Mouse (Mus musculus) stomach, postnatal 0 days (tissue): ENCODE measurements around the gene Tff1. TPM values are rescaled to one million over a fixed set of nuclear protein-coding genes. Genes with fewer than 3 reads are reported as not detected.

ENCODE experiments used
- ATAC-seq: fragments of 200-750 bp; cut with Nextera tagmentation; 2 replicates; pipeline ENCODE4 v1.8.0; 2017; ENCODE audit not compliant: low FRiP score, low TSS enrichment
- DNase-seq: peaks from one replicate; pipeline ENCODE4 v3.0.0-alpha.2; 2016; ENCODE audit warnings: low spot score
- H3K27ac ChIP-seq: fragments of 300-500 bp; sonication (generic); replicated peaks from 2 replicates; pipeline ENCODE4 v1.5.1; 2014; ENCODE audit warnings: mild to moderate bottlenecking, control low read depth
- H3K27me3 ChIP-seq: fragments of 300-500 bp; sonication (generic); 2 replicates; pipeline ENCODE4 v1.6.1; 2014; ENCODE audit warnings: low read length; ENCODE audit not compliant: control insufficient read depth, insufficient read depth
- H3K36me3 ChIP-seq: fragments of 300-500 bp; sonication (generic); 2 replicates; pipeline ENCODE4 v1.6.1; 2014; ENCODE audit warnings: low read length, mixed read lengths; ENCODE audit not compliant: control insufficient read depth, insufficient read depth
- H3K4me1 ChIP-seq: fragments of 300-500 bp; sonication (generic); replicated peaks from 2 replicates; pipeline ENCODE4 v1.6.1; 2014; ENCODE audit warnings: antibody characterized with exemption; ENCODE audit not compliant: control insufficient read depth, insufficient read depth
- H3K4me2 ChIP-seq: fragments of 300-500 bp; sonication (generic); replicated peaks from 2 replicates; pipeline ENCODE4 v1.6.1; 2014; ENCODE audit warnings: low read depth, mild to moderate bottlenecking, control low read depth, moderate library complexity
- H3K4me3 ChIP-seq: fragments of 300-500 bp; sonication (generic); 2 replicates; pipeline ENCODE4 v1.5.1; 2014; ENCODE audit warnings: low read depth, low read length, control low read depth
- H3K9ac ChIP-seq: fragments of 300-500 bp; sonication (generic); 2 replicates; pipeline ENCODE4 v1.6.1; 2014; ENCODE audit warnings: mild to moderate bottlenecking, low read length, control low read depth, mixed read lengths
- H3K9me3 ChIP-seq: fragments of 300-500 bp; sonication (generic); 2 replicates; pipeline ENCODE4 v1.6.1; 2016; ENCODE audit warnings: low read length; ENCODE audit not compliant: control insufficient read depth
- CTCF ChIP-seq: IDR thresholded peaks from 2 replicates; pipeline ENCODE4 v1.5.1; 2016; ENCODE audit warnings: antibody characterized with exemption, low read depth, mild to moderate bottlenecking, moderate library complexity
- EP300 ChIP-seq: optimal IDR thresholded peaks from 2 replicates; pipeline ENCODE3; 2016; ENCODE audit warnings: antibody characterized with exemption
- WGBS: fragments of 180-500 bp; shearing (Covaris S2); extraction: QIAGEN DNeasy Blood & Tissue Kit; methylation state at CpG from one replicate; pipeline ENCODE4 v1.1.7; 2014; 5-methylcytosine and 5-hydroxymethylcytosine counted together
- polyA plus RNA-seq: library from polyadenylated mRNA; unstranded; fragments of >200 nt; fragmentation: Nextera tagmentation; extraction: Ambion mirVana; gene quantifications from 2 replicates; pipeline ENCODE4 v1.2.1, GENCODE M21; 2015

Tff1 gene
- polyA plus RNA-seq, 1 experiment from 2014 or later = 9,478 TPM

DNA sequence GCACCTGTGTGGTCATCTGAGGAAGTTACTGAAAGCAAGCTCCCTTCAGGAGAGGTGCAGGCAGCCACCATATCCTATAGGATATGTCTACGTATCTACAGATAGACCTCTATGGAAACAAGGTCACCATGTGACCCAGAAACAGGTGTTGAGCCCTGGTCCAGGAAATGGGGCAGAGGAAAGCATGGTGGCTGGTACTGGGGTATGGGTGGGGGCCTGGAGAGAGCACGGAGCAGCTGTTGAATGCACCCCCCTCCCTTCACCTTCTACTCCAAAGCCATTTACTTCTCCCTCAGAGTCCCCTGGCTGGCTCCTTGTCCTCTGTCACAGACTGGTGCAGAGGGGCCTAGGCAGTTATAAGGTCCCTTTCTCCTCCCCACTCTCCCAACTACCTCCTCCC, 1.3 kb downstream of the Tff1 start:
- WGBS = 73% methylated on average over 2 of the region's 2 CpGs
- ATAC-seq = no peak
- Histone ChIP-seq H3K36me3 (no peaks in the 10 kb centered on the region), H3K4me2 (peak overlapping the region; percentile 29; the same call in 1 of the 2 replicates), H3K27ac (peak overlapping the region; percentile 79), H3K4me3 (peak overlapping the region; percentile 18; the same call in 1 of the 2 replicates), H3K27me3 (no peaks in the 10 kb centered on the region), H3K9me3 (no peaks in the 10 kb centered on the region), H3K9ac (peak overlapping the region; percentile 41), H3K4me1 (no peaks in the 10 kb centered on the region)
- no peak for DNase-seq
- TF ChIP-seq EP300 (no peak), CTCF (no peak)

GRCm38 (mm10) chr17:31162607-31163006, 2.5 kb downstream of the Tff1 start:
- H3K4me2 ChIP-seq = peak overlapping the region; percentile 19; the same call in 1 of the 2 replicates
- ATAC-seq = peak; percentile 16
- H3K27me3 ChIP-seq = no peaks in the 10 kb centered on the region
- no peaks in the 10 kb centered on the region for H3K9me3 ChIP-seq
- no peak overlapping the region for H3K9ac ChIP-seq
- H3K4me3 ChIP-seq = no peak overlapping the region
- H3K36me3 ChIP-seq = no peaks in the 10 kb centered on the region
- 69% methylated on average over 12 of the region's 12 CpGs for WGBS
- TF ChIP-seq CTCF (no peak), EP300 (no peak)
- DNase-seq = peak; percentile 63
- peak overlapping the region; percentile 24; the same call in 1 of the 2 replicates for H3K27ac ChIP-seq
- no peaks in the 10 kb centered on the region for H3K4me1 ChIP-seq

DNA sequence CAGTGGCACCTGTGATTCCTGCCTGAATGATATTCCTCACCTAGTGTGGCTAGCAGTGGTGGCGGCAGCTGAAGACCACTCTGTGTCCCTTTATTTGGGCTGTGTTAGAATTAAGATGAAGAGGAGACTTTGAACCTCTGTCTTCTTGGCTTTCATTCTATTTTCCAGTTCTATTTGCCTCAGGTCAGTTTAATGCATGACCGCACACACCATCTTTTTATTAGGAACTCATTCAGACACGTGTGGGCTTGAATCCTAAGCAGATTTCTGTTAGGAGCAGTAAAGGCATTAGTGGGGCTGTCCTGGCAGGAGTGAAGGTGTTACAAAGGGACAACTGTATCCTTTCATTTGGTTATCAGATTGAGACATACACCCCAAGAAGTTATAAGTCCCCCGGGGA, 4.8 kb downstream of the Tff1 start:
- peak; percentile 4 for ATAC-seq
- TF ChIP-seq EP300 = no peak
- TF ChIP-seq CTCF = no peak

DNA sequence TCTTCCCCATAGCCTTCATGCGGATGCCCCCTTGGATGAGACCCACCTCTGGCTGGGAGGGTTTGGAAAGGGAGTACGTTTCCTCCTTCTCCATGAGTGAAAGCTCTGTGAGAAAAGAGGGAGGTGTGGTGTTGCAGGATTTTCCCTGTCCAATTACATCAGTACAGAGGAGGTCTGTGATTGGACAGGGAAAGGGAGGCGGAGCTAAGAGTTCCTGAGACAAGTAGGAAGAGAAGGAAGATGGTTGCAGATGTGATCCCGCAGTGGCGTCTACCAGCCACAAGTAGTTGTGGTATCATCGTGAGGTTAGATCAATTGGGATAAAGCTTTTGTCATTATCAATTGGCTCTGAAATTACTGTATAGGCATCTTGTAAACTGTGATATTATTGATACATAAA, 7.2 kb downstream of the Tff1 start:
- Histone ChIP-seq H3K9ac (no peak overlapping the region), H3K27me3 (no peaks in the 10 kb centered on the region), H3K4me2 (no peak overlapping the region), H3K9me3 (no peaks in the 10 kb centered on the region), H3K4me3 (no peak overlapping the region), H3K36me3 (no peaks in the 10 kb centered on the region), H3K27ac (no peak overlapping the region), H3K4me1 (no peaks in the 10 kb centered on the region)
- DNase-seq (no peak), ATAC-seq (no peak)
- no peak for TF ChIP-seq EP300
- 77% methylated on average over 6 of the region's 6 CpGs for WGBS

More for the DNA sequence above, 4.8 kb downstream of the Tff1 start:
- Histone ChIP-seq H3K4me3 (no peak overlapping the region), H3K4me1 (no peaks in the 10 kb centered on the region), H3K27me3 (no peaks in the 10 kb centered on the region), H3K27ac (no peak overlapping the region), H3K9me3 (no peaks in the 10 kb centered on the region), H3K36me3 (no peaks in the 10 kb centered on the region), H3K4me2 (no peak overlapping the region), H3K9ac (no peak overlapping the region)
- 77% methylated on average over 4 of the region's 4 CpGs for WGBS
- no peak for DNase-seq

GRCm38 (mm10) chr17:31153785-31154184, 11.3 kb downstream of the Tff1 start:
- H3K4me1 ChIP-seq = no peaks in the 10 kb centered on the region
- no peaks in the 10 kb centered on the region for H3K36me3 ChIP-seq
- H3K4me3 ChIP-seq = no peak overlapping the region
- WGBS = 46% methylated on average over 8 of the region's 8 CpGs
- H3K4me2 ChIP-seq = no peak overlapping the region
- TF ChIP-seq EP300 (no peak), CTCF (no peak)
- ATAC-seq (no peak), DNase-seq (no peak)
- no peaks in the 10 kb centered on the region for H3K9me3 ChIP-seq
- H3K27ac ChIP-seq = no peak overlapping the region
- H3K27me3 ChIP-seq = no peaks in the 10 kb centered on the region
- no peak overlapping the region for H3K9ac ChIP-seq

GRCm38 (mm10) chr17:31152966-31153499, 12.0 kb downstream of the Tff1 start:
- Histone ChIP-seq H3K4me2 (no peak overlapping the region), H3K4me3 (no peak overlapping the region), H3K27ac (no peak overlapping the region), H3K9me3 (no peaks in the 10 kb centered on the region), H3K27me3 (no peaks in the 10 kb centered on the region), H3K36me3 (no peaks in the 10 kb centered on the region), H3K9ac (no peak overlapping the region), H3K4me1 (no peaks in the 10 kb centered on the region)
- 50% methylated on average over 9 of the region's 9 CpGs for WGBS
- DNase-seq = peak; percentile 74
- ATAC-seq = peak; percentile 83
- TF ChIP-seq EP300 = no peak
- TF ChIP-seq CTCF = no peak
